Mouse (Mus musculus): Measurements from ENCODE around the gene Aldh16a1. TPM values are rescaled to one million over a fixed set of nuclear protein-coding genes. Genes with fewer than 3 reads are reported as not detected.

The Aldh16a1 gene
- polyA plus RNA-seq (2012; rRNA removed; ENCODE audit: low replicate concordance): 214 and 420 TPM in 2 replicates

DNA sequence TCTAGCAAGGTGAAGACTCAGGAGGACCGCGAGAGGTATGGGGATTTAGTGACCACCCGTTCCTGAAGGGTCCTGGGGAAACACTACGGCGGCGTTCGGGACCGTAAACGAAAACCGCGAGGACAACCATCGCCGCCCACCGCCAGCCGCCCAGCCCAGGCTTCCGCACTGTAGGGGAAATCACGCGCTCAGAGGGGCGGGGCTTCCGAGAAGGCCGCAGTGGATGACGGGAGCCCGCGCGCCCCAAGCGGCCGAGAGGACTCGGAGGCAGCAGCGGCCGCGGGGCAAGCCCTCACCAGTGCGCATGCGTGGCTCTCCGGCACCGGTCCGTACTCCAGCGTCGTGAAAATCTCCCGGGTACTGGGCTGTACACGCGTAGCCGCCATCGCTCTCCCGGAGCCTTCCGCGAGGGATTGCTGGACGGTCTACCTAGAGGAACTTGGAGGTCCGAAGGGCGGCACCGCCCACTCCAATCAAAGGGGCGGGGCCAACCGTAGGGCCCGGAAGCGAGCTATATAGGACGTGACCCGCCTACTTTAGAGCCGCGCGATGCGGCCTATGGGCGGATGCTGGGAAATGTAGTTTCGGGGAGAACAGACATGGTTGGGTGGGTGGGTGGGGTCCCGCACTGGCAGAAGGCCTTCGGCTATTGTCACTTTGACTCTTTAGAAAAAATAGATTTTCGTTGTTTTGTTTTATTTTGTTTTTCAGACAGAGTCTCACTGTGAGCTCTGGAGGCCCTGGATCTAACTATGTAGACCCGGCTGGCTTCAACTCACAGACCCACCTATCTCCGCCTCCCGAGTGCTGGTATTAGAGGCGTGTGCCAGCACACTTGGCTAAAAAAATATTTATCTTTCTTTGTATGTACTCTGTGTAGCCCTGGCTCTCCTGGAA is at the start of gene Aldh16a1, which contains the start of gene Pih1d1:
Gene Aldh16a1, minus strand, starts transcription at position 489 of the 897 bp plus-strand sequence.
Gene Pih1d1, plus strand, starts transcription at position 208 of the 897 bp plus-strand sequence.

DNA sequence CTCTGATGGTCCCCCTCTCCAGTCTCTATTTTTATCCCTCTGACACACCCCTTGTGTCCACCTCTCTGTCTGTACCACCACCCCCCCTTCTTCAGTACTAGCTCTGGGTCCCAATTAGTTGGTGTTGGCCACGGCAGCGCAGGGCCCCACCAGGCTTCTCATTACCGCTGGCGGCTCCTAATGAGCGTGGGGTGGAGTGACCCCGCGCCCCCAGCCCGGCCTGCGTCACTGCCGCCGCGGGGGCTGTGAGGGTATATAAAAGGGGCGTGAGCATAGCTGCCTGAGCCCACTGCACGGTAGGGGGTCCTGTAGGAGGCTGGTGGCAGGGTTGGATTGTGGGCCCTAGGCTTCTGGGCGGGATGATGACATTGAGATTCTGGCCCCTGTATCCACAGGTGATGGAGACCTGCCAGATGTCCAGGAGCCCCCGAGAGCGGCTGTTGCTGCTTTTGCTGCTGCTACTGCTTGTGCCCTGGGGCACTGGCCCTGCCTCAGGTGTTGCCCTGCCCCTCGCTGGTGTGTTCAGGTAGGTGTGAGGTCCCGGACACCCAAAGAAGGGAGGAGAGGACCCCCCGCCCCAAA is 26.6 kb upstream of the Aldh16a1 start, which contains the start of gene Pth2:
Gene Pth2, plus strand, starts transcription at position 100 of the 582 bp plus-strand sequence.

GRCm38 (mm10) chr7:45179469-45179868 is 25.1 kb upstream of the Aldh16a1 start, which contains the start of gene Gfy:
Gfy (minus strand) TSS chr7:45179569.

DNA sequence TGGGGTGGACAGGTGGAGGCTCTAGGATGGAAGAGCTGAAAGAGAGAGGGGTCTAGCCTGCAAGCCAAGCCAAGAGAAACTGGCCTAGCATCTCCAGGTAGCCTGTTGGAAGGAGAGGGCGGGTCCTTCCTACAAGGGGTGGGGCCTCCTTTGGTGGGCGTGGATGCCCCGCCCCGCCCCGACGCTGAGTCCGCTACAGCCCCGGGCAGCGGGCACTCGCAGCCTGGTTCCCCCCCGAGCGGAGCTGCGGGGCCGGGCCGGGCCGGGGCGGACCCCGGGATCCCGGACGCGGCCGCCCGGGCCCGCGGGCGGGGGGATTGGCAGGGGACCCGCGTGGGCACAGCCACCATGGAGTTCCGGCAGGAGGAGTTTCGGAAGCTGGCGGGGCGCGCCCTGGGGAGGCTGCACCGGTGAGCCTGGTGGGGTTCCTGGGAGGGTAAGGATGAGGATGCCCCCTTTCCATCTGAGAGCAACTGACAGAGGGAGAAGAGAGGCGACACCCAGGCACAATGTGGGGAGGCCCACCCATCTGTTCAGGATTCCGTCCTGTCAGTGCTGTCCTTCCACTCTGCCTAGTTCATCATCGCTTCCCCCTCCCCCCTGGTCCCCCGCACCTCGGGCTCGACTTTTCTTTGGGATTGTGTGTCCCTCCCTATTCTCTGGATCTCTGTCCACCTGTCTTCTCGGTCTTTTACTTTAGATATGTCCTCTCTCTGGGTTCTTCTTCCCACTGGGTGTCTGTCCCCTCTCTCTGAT is 9.5 kb upstream of the Aldh16a1 start, which contains the start of gene Slc17a7:
Gene Slc17a7, plus strand, starts transcription at position 215 of the 756 bp plus-strand sequence.

GRCm38 (mm10) chr7:45135993-45136567 is 18.3 kb downstream of the Aldh16a1 start, which contains the start of the genes Gm45713 and Flt3l:
Gm45713 (minus strand) TSS chr7:45136231.
Flt3l (minus strand) TSS chr7:45136432.

DNA sequence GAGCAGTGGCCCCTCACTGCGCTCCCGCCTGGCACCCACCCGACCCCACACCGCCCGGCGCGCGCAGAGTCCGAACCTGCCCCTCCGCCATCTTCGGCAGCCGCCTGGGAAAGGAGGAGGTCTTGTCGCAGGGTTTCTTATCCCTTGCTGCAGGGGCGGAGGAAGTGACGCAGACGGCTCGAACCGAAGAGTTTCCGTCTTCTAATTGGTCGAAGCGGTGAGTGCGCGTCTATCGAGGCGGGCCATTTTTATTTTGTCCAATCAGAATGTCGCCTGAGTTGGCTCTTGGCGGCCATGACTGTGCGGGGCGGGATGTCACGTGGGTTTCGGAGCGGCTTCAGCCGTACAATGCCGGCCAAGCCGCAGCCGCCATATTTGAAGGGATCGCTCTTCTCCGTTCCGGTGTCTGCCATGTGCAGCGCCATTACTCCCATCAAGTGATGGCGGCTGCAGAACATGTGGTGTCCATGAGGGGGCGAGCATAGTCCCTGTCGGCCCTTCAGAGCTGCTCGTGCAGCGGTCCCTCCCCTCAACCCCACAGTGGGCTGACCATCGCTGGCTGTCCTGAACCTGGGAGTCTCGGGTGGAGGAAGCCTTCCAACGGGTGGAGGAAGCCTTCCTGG is 25.6 kb downstream of the Aldh16a1 start, which contains the start of gene Rpl13a:
Gene Rpl13a, minus strand, starts transcription at position 138 of the 623 bp plus-strand sequence.

GRCm38 (mm10) chr7:45124224-45125143 is 29.9 kb downstream of the Aldh16a1 start, which contains the start of gene Rps11:
Rps11 (minus strand) TSS chr7:45124439.

GRCm38 (mm10) chr7:45103652-45104180 is 50.7 kb downstream of the Aldh16a1 start, which contains the start of gene Fcgrt:
Fcgrt (minus strand) TSS chr7:45103851.

DNA sequence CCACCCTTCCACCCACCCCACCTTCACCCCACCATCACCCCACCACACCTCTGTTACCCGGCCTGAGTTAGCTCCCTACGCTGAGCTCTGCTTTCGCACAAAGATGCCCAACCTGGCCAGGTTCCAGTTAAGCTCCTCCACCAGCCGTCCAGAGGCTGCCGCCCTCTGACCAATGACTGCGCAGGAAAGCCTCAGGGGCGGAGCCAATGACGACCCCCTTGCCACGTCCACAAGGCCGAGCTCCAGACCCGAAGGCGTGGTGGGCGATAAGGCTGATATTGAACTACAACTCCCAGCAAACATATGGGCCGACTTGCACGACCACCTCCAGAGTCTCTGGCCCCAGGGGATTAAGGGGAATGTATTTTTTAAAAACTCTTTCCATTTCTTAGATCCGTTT is 62.3 kb downstream of the Aldh16a1 start, which contains the start of gene Rcn3:
Gene Rcn3, minus strand, starts transcription at position 174 of the 400 bp plus-strand sequence.

Other genes starting within 250 kb of the Aldh16a1 start
- 76.5 and 82.3 TPM in 2 replicates for gene Ap2a1, start 225.1 kb downstream of the Aldh16a1 start, polyA plus RNA-seq (2012; rRNA removed; ENCODE audit: low replicate concordance)
- 0.49 TPM in 1 of 2 replicates, not detected in the other for gene Tsks, start 211.4 kb downstream of the Aldh16a1 start, polyA plus RNA-seq (2012; rRNA removed; ENCODE audit: low replicate concordance)
- gene Cpt1c, start 179.7 kb downstream of the Aldh16a1 start, polyA plus RNA-seq (2012; rRNA removed; ENCODE audit: low replicate concordance): 6.7 and 11.1 TPM in 2 replicates
- gene Prmt1, start 168.0 kb downstream of the Aldh16a1 start, polyA plus RNA-seq (2012; rRNA removed; ENCODE audit: low replicate concordance): 45.6 and 61.7 TPM in 2 replicates
- 70.7 and 84.2 TPM in 2 replicates for gene Irf3, start 156.9 kb downstream of the Aldh16a1 start, polyA plus RNA-seq (2012; rRNA removed; ENCODE audit: low replicate concordance)
- gene Bcl2l12, start 155.9 kb downstream of the Aldh16a1 start, polyA plus RNA-seq (2012; rRNA removed; ENCODE audit: low replicate concordance): 26.3 and 28.8 TPM in 2 replicates
- 59.7 and 64.8 TPM in 2 replicates for gene Scaf1, start 138.2 kb downstream of the Aldh16a1 start, polyA plus RNA-seq (2012; rRNA removed; ENCODE audit: low replicate concordance)
- 76.8 and 77.3 TPM in 2 replicates for gene Rras, start 136.6 kb downstream of the Aldh16a1 start, polyA plus RNA-seq (2012; rRNA removed; ENCODE audit: low replicate concordance)
- 8.5 and 9.7 TPM in 2 replicates for gene Prr12, start 101.7 kb downstream of the Aldh16a1 start, polyA plus RNA-seq (2012; rRNA removed; ENCODE audit: low replicate concordance)
- gene Nosip, start 92.2 kb downstream of the Aldh16a1 start, polyA plus RNA-seq (2012; rRNA removed; ENCODE audit: low replicate concordance): 47.3 and 54.0 TPM in 2 replicates
- 145 and 313 TPM in 2 replicates for gene Prrg2, start 91.9 kb downstream of the Aldh16a1 start, polyA plus RNA-seq (2012; rRNA removed; ENCODE audit: low replicate concordance)
- 42.1 and 62.3 TPM in 2 replicates for gene Rcn3, start 62.4 kb downstream of the Aldh16a1 start, polyA plus RNA-seq (2012; rRNA removed; ENCODE audit: low replicate concordance)
- 84.8 and 148 TPM in 2 replicates for gene Fcgrt, start 50.7 kb downstream of the Aldh16a1 start, polyA plus RNA-seq (2012; rRNA removed; ENCODE audit: low replicate concordance)
- 86.3 and 120 TPM in 2 replicates for gene Rps11, start 30.1 kb downstream of the Aldh16a1 start, polyA plus RNA-seq (2012; rRNA removed; ENCODE audit: low replicate concordance)
- 462 and 1,279 TPM in 2 replicates for gene Rpl13a, start 25.8 kb downstream of the Aldh16a1 start, polyA plus RNA-seq (2012; rRNA removed; ENCODE audit: low replicate concordance)
- gene Gm45713, start 18.4 kb downstream of the Aldh16a1 start, polyA plus RNA-seq (2012; rRNA removed; ENCODE audit: low replicate concordance): 2.6 TPM in 1 of 2 replicates, not detected in the other
- 41.6 and 41.8 TPM in 2 replicates for gene Flt3l, start 18.2 kb downstream of the Aldh16a1 start, polyA plus RNA-seq (2012; rRNA removed; ENCODE audit: low replicate concordance)
- gene Pih1d1, start 281 bp downstream of the Aldh16a1 start, polyA plus RNA-seq (2012; rRNA removed; ENCODE audit: low replicate concordance): 33.6 and 51.7 TPM in 2 replicates
- 0.07 and 0.09 TPM in 2 replicates for gene Slc17a7, start 9.4 kb upstream of the Aldh16a1 start, polyA plus RNA-seq (2012; rRNA removed; ENCODE audit: low replicate concordance)
- gene Gfy, start 25.0 kb upstream of the Aldh16a1 start, polyA plus RNA-seq (2012; rRNA removed; ENCODE audit: low replicate concordance): not detected in 2 replicates
- not detected in 2 replicates for gene Pth2, start 26.4 kb upstream of the Aldh16a1 start, polyA plus RNA-seq (2012; rRNA removed; ENCODE audit: low replicate concordance)
- gene Ccdc155, start 50.3 kb upstream of the Aldh16a1 start, polyA plus RNA-seq (2012; rRNA removed; ENCODE audit: low replicate concordance): 0.04 TPM in 1 of 2 replicates, not detected in the other
- gene Dkkl1, start 57.6 kb upstream of the Aldh16a1 start, polyA plus RNA-seq (2012; rRNA removed; ENCODE audit: low replicate concordance): 0.11 and 1.4 TPM in 2 replicates
- 7.2 and 14.7 TPM in 2 replicates for gene Tead2, start 61.2 kb upstream of the Aldh16a1 start, polyA plus RNA-seq (2012; rRNA removed; ENCODE audit: low replicate concordance)
- 12.2 and 41.2 TPM in 2 replicates for gene Cd37, start 84.5 kb upstream of the Aldh16a1 start, polyA plus RNA-seq (2012; rRNA removed; ENCODE audit: low replicate concordance)
- gene Slc6a16, start 86.5 kb upstream of the Aldh16a1 start, polyA plus RNA-seq (2012; rRNA removed; ENCODE audit: low replicate concordance): not detected in 2 replicates
- 0.13 TPM in 1 of 2 replicates, not detected in the other for gene Slc6a21, start 122.9 kb upstream of the Aldh16a1 start, polyA plus RNA-seq (2012; rRNA removed; ENCODE audit: low replicate concordance)
- gene Trpm4, start 179.2 kb upstream of the Aldh16a1 start, polyA plus RNA-seq (2012; rRNA removed; ENCODE audit: low replicate concordance): 125 and 254 TPM in 2 replicates
- gene Hrc, start 180.7 kb upstream of the Aldh16a1 start, polyA plus RNA-seq (2012; rRNA removed; ENCODE audit: low replicate concordance): 0.09 and 0.55 TPM in 2 replicates
- 34.3 and 84.9 TPM in 2 replicates for gene Ppfia3, start 212.4 kb upstream of the Aldh16a1 start, polyA plus RNA-seq (2012; rRNA removed; ENCODE audit: low replicate concordance)
- 2.5 and 6.3 TPM in 2 replicates for gene Lin7b, start 216.0 kb upstream of the Aldh16a1 start, polyA plus RNA-seq (2012; rRNA removed; ENCODE audit: low replicate concordance)
- 112 and 146 TPM in 2 replicates for gene Snrnp70, start 241.2 kb upstream of the Aldh16a1 start, polyA plus RNA-seq (2012; rRNA removed; ENCODE audit: low replicate concordance)

Measured in duodenum, adult 2 months (tissue).